Mouse (Mus musculus): ENCODE results near the gene Fkrp. TPM values are rescaled to one million over a fixed set of nuclear protein-coding genes. Genes with fewer than 3 reads are reported as not detected.

The Fkrp gene
- polyA plus RNA-seq, 1 experiment from 2014 or later: 21.0 TPM

DNA sequence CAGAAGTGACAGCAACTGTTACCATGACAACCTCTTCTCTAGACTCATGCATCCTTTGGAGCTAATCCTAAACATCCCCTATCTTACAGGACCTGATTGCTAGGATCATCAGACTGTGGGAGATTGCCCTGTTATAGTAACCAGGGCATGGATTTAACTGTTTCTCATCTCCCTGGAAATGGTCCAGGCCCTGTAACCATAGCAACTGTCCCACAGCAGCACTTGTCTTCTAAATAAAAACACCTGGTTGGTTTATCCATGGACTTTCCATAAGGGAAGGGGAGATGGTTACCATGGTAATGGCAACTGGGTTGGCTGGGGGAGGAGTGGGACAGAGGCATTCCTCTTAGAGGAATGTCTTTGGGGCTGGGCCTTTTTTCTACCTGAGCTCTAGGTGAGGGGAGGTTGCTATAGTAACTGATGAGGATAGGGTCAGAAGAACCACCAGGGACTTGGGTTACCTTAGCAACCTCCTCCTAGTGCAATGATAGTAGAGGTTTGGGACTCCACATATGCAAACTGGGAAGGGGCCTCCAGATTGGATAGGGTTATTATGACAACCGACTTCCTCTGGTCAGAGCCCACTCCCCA lies 1.1 kb downstream of the Fkrp start, which contains the start of gene Strn4:
Gene Strn4, plus strand, starts transcription at position 539 of the 591 bp plus-strand sequence.
- peaks cover 15% of the 10 kb centered on the region; the same call in 1 of the 2 replicates for H3K27me3 ChIP-seq (ENCODE audit: control insufficient read depth, insufficient read depth, low read length)
- H3K4me2 ChIP-seq (ENCODE audit: low read depth, low read length): peak within 1 kb of the TSS; percentile 92
- ATAC-seq (replicated peaks; ENCODE audit: insufficient number of reproducible peaks, low FRiP score, low TSS enrichment, low read depth) (peak; percentile 43), DNase-seq (ENCODE audit: low spot score) (peak; percentile 91)
- no peaks in the 10 kb centered on the region for H3K9me3 ChIP-seq (replicated peaks; ENCODE audit: control insufficient read depth, low read length)
- H3K4me1 ChIP-seq (ENCODE audit: control insufficient read depth, insufficient read depth, low read length): peaks cover 11% of the 10 kb centered on the region
- no peaks in the 10 kb centered on the region for H3K36me3 ChIP-seq (replicated peaks; ENCODE audit: control insufficient read depth, insufficient read depth, low read depth, low read length)
- 0% methylated on average over 1 of the region's 1 CpGs for WGBS
- peak within 1 kb of the TSS; percentile 99 for H3K9ac ChIP-seq (replicated peaks; ENCODE audit: low read length)
- peak within 1 kb of the TSS; percentile 97 for H3K4me3 ChIP-seq (ENCODE audit: low read depth, low read length)
- H3K27ac ChIP-seq (replicated peaks; ENCODE audit: low read depth, low read length): peak within 1 kb of the TSS; percentile 99

DNA sequence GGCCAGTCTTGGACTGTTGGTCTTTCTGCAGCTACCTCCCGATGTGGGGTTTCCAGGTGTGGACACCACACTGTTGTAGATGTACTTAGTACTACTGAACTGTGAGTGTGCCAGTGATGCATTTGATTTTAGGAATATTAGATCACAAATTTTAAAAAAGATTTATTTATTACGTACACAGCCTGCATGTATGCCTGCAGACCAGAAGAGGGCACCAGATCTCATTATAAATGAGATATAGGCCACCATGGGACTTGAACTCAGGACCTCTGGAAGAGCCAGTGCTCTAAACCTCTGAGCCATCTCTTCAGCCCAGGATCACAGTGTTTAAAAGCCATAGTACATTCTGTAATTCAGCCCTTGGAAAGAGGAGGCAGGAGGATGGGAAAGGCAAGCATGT lies 4.0 kb downstream of the Fkrp start:
- 64% methylated on average over 2 of the region's 2 CpGs for WGBS
- H3K9me3 ChIP-seq (replicated peaks; ENCODE audit: control insufficient read depth, low read length): no peaks in the 10 kb centered on the region
- no peak overlapping the region for H3K4me2 ChIP-seq (ENCODE audit: low read depth, low read length)
- DNase-seq (ENCODE audit: low spot score) (peak; percentile 16), ATAC-seq (replicated peaks; ENCODE audit: insufficient number of reproducible peaks, low FRiP score, low TSS enrichment, low read depth) (no peak)
- H3K9ac ChIP-seq (replicated peaks; ENCODE audit: low read length): no peak overlapping the region
- peaks cover 6% of the 10 kb centered on the region for H3K4me1 ChIP-seq (ENCODE audit: control insufficient read depth, insufficient read depth, low read length)
- no peaks in the 10 kb centered on the region; the same call in 1 of the 2 replicates for H3K36me3 ChIP-seq (replicated peaks; ENCODE audit: control insufficient read depth, insufficient read depth, low read depth, low read length)
- peaks cover 19% of the 10 kb centered on the region; the same call in 1 of the 2 replicates for H3K27me3 ChIP-seq (ENCODE audit: control insufficient read depth, insufficient read depth, low read length)
- no peak overlapping the region for H3K4me3 ChIP-seq (ENCODE audit: low read depth, low read length)
- H3K27ac ChIP-seq (replicated peaks; ENCODE audit: low read depth, low read length): no peak overlapping the region

DNA sequence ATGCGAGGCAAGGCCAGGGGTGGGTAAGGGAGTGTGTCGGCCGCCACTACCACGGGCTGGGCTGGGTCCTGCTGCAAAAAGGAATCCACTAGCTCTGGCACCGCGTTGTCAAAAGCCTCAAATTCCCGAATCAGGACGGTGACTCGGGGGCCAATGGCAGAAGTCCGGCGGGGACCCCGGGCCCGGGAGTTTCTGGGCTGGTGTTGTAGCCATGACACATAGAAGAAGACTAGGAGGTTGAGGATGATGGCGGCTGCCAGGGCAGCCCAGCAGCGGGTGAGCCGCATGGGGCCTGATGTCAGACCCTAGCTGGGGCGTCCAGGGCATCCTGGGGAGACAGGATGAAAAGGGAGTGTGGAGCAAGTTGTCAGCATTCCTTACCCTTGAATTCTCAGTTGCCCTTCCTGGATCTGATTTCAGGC lies 4.9 kb downstream of the Fkrp start:
- DNase-seq (ENCODE audit: low spot score) (no peak), ATAC-seq (replicated peaks; ENCODE audit: insufficient number of reproducible peaks, low FRiP score, low TSS enrichment, low read depth) (no peak)
- Histone ChIP-seq H3K4me3 (ENCODE audit: low read depth, low read length) (peak overlapping the region; percentile 45), H3K9ac (replicated peaks; ENCODE audit: low read length) (peak overlapping the region; percentile 56), H3K27ac (replicated peaks; ENCODE audit: low read depth, low read length) (no peak overlapping the region), H3K36me3 (replicated peaks; ENCODE audit: control insufficient read depth, insufficient read depth, low read depth, low read length) (no peaks in the 10 kb centered on the region; the same call in 1 of the 2 replicates), H3K4me1 (ENCODE audit: control insufficient read depth, insufficient read depth, low read length) (peaks cover 4% of the 10 kb centered on the region), H3K27me3 (ENCODE audit: control insufficient read depth, insufficient read depth, low read length) (peaks cover 19% of the 10 kb centered on the region; the same call in 1 of the 2 replicates), H3K4me2 (ENCODE audit: low read depth, low read length) (peak overlapping the region; percentile 98), H3K9me3 (replicated peaks; ENCODE audit: control insufficient read depth, low read length) (no peaks in the 10 kb centered on the region)
- WGBS: 9% methylated on average over 17 of the region's 17 CpGs

DNA sequence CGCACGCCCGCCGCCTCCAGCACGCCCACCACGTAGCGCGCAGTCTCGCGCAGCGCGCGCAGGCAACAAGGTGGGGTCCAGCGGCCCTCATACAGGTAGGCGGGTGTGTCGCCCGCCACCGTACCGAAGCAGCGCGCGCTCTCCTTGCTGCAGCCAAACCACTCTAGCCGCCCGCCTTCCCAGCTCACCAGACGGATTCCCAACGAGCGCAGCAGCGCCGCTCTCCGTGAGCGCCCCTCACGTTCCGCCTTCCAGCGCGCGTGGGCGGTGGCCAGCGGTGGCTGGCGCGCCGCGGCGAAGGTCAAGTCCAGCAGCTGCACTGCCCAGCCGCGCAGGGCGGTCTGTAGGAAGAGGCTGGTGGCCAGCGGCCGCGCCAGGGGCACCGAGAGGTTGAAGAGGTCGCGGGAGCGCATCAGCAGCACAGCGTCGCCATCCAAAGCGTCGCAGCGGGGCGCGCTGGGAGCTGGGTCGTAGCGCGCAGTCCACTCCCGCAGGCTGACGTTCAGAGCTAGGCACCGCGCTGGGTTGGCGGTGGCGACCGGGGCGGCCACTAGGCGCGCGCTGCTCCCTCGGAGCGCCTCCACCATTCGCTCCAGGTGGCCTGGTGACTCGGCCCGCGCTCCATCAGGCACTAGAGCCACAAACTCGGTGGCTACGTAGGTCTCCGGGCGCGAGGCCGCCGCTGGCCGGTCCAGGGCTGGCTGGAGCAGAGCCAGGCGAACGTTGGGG lies 5.4 kb downstream of the Fkrp start:
- Histone ChIP-seq H3K27ac (replicated peaks; ENCODE audit: low read depth, low read length) (no peak overlapping the region), H3K4me3 (ENCODE audit: low read depth, low read length) (peak overlapping the region; percentile 45), H3K4me2 (ENCODE audit: low read depth, low read length) (peak overlapping the region; percentile 98), H3K9ac (replicated peaks; ENCODE audit: low read length) (peak overlapping the region; percentile 56), H3K36me3 (replicated peaks; ENCODE audit: control insufficient read depth, insufficient read depth, low read depth, low read length) (no peaks in the 10 kb centered on the region; the same call in 1 of the 2 replicates), H3K9me3 (replicated peaks; ENCODE audit: control insufficient read depth, low read length) (no peaks in the 10 kb centered on the region), H3K4me1 (ENCODE audit: control insufficient read depth, insufficient read depth, low read length) (peaks cover 4% of the 10 kb centered on the region), H3K27me3 (ENCODE audit: control insufficient read depth, insufficient read depth, low read length) (peaks cover 19% of the 10 kb centered on the region; the same call in 1 of the 2 replicates)
- peak; percentile 72 for DNase-seq (ENCODE audit: low spot score)
- ATAC-seq (replicated peaks; ENCODE audit: insufficient number of reproducible peaks, low FRiP score, low TSS enrichment, low read depth): peak; percentile 46; the same call in 1 of the 2 replicates
- 7% methylated on average over 84 of the region's 90 CpGs for WGBS

DNA sequence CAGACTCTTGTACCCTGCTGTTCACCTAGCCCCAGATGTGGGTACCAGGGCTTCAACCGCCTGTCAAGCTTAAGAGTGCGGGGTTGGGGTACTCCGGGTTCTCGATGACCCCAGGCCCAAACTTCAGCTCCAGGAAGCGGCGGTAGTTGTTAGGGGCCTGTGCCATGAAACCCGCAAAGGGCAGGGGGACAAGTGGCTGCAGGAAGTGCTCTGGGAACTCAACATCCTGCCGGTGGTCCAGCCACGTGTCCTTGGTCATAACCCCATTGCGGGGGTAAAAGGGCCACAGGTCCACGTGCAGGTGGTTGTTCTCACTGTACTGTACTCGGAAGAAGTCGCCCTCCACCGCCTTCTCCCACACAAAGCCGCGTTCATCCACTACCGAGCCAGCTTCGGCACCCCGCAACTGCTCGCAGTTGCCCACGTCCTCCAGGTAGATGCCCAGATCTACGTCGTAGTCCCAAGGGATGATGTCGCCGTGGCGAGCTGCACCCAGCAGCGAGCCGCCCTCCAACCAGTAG lies 6.1 kb downstream of the Fkrp start:
- no peak overlapping the region for H3K27ac ChIP-seq (replicated peaks; ENCODE audit: low read depth, low read length)
- H3K4me1 ChIP-seq (ENCODE audit: control insufficient read depth, insufficient read depth, low read length): peaks cover 4% of the 10 kb centered on the region
- ATAC-seq (replicated peaks; ENCODE audit: insufficient number of reproducible peaks, low FRiP score, low TSS enrichment, low read depth): no peak

DNA sequence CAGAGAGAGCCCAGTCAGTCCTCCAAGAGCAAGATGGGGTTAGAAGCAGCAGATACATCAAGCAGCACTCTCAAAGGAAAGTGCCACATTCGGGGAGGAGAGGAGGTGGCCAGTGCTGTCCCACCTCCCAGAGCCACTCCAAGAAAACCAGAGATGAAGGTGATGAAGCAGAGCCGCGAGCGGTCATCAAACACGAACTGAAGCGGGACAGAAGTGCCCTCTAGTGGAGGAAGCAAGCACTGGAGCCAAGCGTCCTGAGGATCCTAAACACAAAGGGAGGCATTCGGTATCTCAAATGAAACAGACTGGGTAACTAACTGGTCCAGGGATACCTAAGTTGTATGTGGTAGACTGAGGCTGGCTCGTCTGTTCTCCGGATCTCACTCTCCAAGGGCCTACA lies 6.8 kb downstream of the Fkrp start:
- DNase-seq (ENCODE audit: low spot score): peak; percentile 87
- no peak overlapping the region; the same call in 1 of the 2 replicates for H3K4me2 ChIP-seq (ENCODE audit: low read depth, low read length)
- H3K9me3 ChIP-seq (replicated peaks; ENCODE audit: control insufficient read depth, low read length): no peaks in the 10 kb centered on the region
- 30% methylated on average over 10 of the region's 10 CpGs for WGBS
- H3K36me3 ChIP-seq (replicated peaks; ENCODE audit: control insufficient read depth, insufficient read depth, low read depth, low read length): no peaks in the 10 kb centered on the region; the same call in 1 of the 2 replicates
- H3K9ac ChIP-seq (replicated peaks; ENCODE audit: low read length): no peak overlapping the region; the same call in 1 of the 2 replicates
- H3K27me3 ChIP-seq (ENCODE audit: control insufficient read depth, insufficient read depth, low read length): peaks cover 19% of the 10 kb centered on the region; the same call in 1 of the 2 replicates
- no peak overlapping the region for H3K27ac ChIP-seq (replicated peaks; ENCODE audit: low read depth, low read length)
- peaks cover 4% of the 10 kb centered on the region for H3K4me1 ChIP-seq (ENCODE audit: control insufficient read depth, insufficient read depth, low read length)
- no peak for ATAC-seq (replicated peaks; ENCODE audit: insufficient number of reproducible peaks, low FRiP score, low TSS enrichment, low read depth)
- no peak overlapping the region for H3K4me3 ChIP-seq (ENCODE audit: low read depth, low read length)

More for the DNA sequence above, 6.1 kb downstream of the Fkrp start:
- H3K36me3 ChIP-seq (replicated peaks; ENCODE audit: control insufficient read depth, insufficient read depth, low read depth, low read length): no peaks in the 10 kb centered on the region; the same call in 1 of the 2 replicates
- peak overlapping the region; percentile 56 for H3K9ac ChIP-seq (replicated peaks; ENCODE audit: low read length)
- H3K4me3 ChIP-seq (ENCODE audit: low read depth, low read length): peak overlapping the region; percentile 45
- H3K4me2 ChIP-seq (ENCODE audit: low read depth, low read length): peak overlapping the region; percentile 98
- no peaks in the 10 kb centered on the region for H3K9me3 ChIP-seq (replicated peaks; ENCODE audit: control insufficient read depth, low read length)
- peaks cover 19% of the 10 kb centered on the region; the same call in 1 of the 2 replicates for H3K27me3 ChIP-seq (ENCODE audit: control insufficient read depth, insufficient read depth, low read length)
- WGBS: 42% methylated on average over 28 of the region's 28 CpGs
- DNase-seq (ENCODE audit: low spot score): no peak

DNA sequence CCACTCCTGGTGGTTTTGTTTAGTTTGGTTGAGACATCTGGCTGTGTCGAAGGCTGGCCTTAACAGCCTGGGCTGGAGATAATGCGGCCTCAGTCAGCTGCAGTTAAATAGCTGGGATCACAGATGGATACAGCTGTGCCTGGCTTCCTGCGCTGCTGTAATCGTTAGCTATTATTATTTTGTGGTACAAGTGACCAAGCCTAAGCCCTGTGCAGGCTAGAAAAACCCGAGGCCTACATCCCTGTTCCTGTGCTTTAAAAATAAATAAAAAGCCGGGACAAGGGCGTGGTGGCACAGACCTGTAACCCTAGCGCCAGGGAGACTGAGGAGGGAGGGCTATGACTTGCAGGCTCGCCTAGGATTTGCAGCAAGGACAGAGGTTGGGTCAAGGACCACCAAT lies 7.9 kb downstream of the Fkrp start:
- H3K9me3 ChIP-seq (replicated peaks; ENCODE audit: control insufficient read depth, low read length): no peaks in the 10 kb centered on the region
- no peak overlapping the region for H3K9ac ChIP-seq (replicated peaks; ENCODE audit: low read length)
- no peak for ATAC-seq (replicated peaks; ENCODE audit: insufficient number of reproducible peaks, low FRiP score, low TSS enrichment, low read depth)
- 82% methylated on average over 9 of the region's 9 CpGs for WGBS
- no peak overlapping the region for H3K4me2 ChIP-seq (ENCODE audit: low read depth, low read length)
- no peak for DNase-seq (ENCODE audit: low spot score)
- peaks cover 19% of the 10 kb centered on the region; the same call in 1 of the 2 replicates for H3K27me3 ChIP-seq (ENCODE audit: control insufficient read depth, insufficient read depth, low read length)
- no peaks in the 10 kb centered on the region; the same call in 1 of the 2 replicates for H3K36me3 ChIP-seq (replicated peaks; ENCODE audit: control insufficient read depth, insufficient read depth, low read depth, low read length)
- H3K4me1 ChIP-seq (ENCODE audit: control insufficient read depth, insufficient read depth, low read length): peaks cover 4% of the 10 kb centered on the region
- no peak overlapping the region for H3K4me3 ChIP-seq (ENCODE audit: low read depth, low read length)
- H3K27ac ChIP-seq (replicated peaks; ENCODE audit: low read depth, low read length): no peak overlapping the region

All from embryonic facial prominence, embryonic 11.5 days (tissue).